Mouse (Mus musculus): ENCODE measurements at regions not wholly inside any gene's neighbourhood (a gene's known extent, or its start where the extent isn't known, plus 50 kb on each side); places are given as distances from the start of the nearest gene placed in this dataset.

GRCm38 (mm10) chr12:35607652-35608051, 72.8 kb upstream of the Ahr start:
- no peak for DNase-seq

- no peak for DNase-seq
Observed at GRCm38 (mm10) chr12:35603742-35604141, 68.9 kb upstream of the Ahr start.

- no peak for DNase-seq
Observed at GRCm38 (mm10) chr12:35602589-35602988, 67.8 kb upstream of the Ahr start.

- no peak for DNase-seq
Observed at GRCm38 (mm10) chr12:35598298-35598697, 63.5 kb upstream of the Ahr start.

GRCm38 (mm10) chr12:35592866-35593265, 58.0 kb upstream of the Ahr start:
- DNase-seq = no peak
